Mouse (Mus musculus) right cerebral cortex, adult 18-20 months (tissue): Measurements from ENCODE around the gene Slc6a17.
A peak's percentile ranks its signal among the peaks of the same experiment; 100 is the strongest.

Experiments
- DNase-seq: peaks from one replicate; pipeline ENCODE4 v3.0.0; 2022; ENCODE audit warnings: mixed read lengths

Slc6a17 gene

DNA sequence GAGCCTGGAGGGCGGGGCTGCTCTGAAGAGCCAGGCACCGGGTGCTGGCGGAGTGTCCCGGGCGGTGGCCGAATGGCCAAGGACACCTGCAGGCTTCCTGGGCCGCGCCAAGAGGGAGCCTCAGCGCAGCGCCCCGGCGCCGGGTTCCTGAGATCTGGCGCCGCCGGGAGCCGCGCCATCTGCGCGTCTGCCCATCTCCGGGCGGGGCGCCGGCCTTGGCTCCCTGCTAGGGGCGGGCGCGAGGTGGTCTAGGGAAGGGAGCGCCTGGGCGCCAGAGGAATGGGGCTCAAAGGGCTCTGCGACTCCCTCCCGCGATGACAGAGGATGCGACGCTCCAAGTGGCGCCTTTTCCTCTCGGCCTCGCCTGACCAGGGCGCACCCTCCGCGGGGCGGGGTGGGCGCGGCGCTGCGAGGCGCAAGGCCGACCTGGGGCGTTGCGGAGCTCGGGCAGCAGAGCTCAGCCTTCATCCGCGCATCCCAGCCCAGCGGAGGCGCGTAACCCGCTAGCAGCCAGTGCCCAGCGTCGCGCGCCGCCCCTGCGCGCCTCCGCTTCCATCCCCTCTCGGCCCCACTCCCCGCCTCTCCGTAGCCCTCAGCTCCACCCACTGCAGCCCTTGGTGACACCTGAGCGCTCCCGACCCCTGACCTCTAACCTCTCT is 57.9 kb downstream of the Slc6a17 start:
- no peak for DNase-seq

DNA sequence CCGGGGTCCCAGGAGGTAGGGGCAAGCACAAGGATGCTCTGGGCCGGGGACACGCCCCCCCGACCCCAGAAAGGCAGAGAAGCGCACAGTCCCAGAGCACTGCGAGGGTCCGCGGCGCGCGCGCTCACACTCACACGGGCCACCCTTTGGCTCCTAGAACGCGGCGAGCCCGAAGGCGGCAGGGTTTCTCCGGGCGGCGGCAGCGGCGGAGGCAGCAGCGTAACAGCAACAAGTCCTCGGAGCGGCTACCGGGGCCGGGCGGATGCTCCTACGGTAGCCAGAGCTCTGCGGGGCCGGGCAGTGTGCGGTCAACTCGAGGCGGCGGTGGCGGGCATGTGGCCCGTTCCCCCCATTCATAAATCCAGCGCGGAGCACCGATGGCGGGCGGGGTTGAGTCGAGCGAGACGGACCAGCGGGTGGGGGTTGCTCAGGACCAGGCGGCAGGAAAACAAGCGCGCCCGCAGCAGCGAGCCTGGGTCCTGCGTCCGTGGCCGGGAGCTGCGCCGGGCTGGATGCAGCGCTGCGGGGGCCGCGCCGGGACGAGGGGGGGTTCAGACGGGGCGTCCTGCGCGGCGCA is 58.5 kb downstream of the Slc6a17 start, which contains the start of gene Kcnc4:
Gene Kcnc4, minus strand, starts transcription at position 357 of the 577 bp plus-strand sequence.
- no peak for DNase-seq

DNA sequence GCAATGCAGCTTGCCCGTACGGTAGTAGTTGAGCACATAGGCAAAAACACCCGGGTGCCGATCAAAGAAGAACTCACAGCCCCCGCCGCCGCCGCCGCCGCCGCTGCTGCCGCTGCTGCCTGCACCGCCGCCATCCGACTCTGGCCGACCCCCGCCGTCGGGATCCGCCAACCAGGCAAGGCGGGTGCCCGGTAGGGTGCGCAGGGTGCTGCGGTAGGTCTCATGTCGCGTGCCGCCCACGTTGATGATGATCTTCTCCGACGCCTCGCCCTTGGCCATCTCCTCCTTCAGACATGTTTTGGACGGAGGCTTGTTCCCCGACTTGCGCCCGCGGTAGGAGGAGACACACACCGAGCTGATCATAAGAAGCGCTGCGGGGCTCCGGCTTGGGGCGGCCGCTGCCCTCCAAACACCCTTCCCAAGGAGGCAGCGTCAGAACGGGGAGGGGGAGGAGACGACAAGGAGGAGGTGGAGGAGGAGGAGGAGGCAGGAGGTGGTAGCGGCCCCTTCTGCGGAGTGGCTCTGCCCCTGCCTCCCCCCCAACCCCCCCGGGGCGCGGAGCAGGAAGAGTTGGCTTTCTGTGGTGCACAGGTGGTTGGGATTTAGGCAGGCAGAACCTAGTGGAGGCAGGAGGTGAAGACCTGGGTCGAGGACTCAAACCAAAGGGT is 59.2 kb downstream of the Slc6a17 start:
- DNase-seq, result peak; percentile 61

DNA sequence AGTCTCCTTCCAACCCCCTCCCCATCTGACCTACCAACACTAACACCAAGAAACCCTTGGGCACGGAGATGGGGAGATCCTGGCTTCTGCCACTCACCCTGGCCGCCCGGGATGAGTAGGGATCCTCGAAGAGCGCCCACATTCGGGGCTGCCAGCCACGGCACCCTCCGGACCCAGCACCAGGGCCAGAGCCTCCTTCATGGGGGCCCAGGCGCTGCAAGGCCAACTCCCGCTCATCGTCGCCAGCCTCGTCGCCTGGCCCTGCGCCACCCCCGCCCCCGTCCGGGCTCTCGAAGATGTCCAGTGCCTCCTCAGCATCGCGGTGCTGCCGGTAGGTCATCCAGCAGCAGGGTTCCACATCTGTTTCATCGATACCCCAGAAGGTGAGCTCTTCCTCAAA is 59.7 kb downstream of the Slc6a17 start:
- no peak for DNase-seq

DNA sequence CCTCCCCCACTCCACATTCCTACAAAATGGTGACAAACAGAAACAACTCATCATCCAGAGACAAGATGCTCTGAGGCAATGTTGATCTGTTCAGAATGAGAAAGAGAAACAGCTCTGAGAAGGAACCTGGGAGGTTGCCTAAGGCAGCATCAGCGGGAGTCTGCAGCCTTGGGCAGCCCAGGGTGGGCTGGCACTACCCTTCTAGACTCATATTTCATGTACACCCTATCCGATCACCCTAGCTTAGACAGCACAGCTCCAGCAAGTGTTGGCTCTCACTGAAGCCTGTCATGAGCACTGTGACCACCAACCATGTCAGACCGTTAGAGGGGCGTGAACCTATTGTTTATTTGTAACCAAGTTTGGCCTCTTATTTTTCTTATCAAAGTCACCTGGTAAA is 63.5 kb downstream of the Slc6a17 start:
- no peak for DNase-seq

DNA sequence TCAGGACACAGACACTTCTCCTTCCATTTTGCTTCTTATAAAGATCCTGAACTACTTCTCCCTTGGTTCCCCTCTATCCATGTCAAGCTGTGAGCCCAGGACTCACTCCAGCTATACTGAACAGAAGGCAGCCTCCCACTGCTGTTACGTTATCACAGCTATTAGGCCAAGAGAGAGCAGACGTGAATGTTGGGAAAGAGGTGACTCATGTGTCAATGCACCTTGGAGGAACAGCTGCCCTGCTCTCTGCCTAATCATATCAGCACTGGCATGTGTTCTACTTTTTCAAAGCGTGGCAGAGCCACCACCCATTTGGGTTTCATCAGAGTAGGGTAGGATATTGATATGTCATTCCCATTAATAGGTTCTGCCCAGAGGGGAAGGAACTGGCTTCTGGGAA is 71.0 kb downstream of the Slc6a17 start:
- DNase-seq, result no peak

DNA sequence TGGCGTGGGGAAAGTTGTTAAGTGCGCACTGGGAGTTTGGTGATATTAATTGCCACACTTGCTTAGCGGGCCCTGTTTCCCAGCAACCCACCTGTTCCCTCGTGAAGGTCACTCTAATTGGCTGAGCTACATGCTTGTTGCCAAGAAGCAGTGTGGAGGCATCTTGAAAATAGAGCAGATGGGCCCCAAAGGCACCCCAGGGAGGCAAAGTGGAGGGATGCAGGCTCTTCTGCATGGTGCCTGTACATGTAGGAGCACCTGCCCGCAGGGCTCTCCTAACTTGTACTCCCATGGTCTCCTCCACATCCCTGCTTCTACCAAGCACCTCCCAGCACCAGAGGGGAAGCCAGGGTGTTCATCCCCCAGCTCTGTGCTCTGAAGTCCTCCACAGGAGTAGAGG is 74.0 kb downstream of the Slc6a17 start:
- DNase-seq, result no peak

DNA sequence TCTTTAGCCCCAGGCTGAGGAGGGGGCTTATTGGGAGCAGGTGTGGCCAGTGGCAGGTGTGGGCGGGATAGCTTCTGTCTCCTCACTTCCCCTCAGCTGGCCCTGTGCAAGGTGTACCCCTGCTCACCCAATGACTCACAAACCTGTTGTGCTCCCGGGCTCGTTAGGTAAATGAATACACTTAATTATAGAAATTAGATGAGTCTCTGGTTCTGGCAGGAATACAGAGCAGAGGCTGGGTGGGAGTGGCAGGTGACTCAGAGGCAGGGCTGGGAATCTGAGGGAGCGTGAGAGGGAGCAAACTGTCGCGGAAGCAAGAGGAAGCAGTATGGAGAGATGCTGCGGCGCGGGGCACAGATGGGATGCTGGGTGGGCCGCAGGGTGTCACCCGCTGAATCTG is 75.6 kb downstream of the Slc6a17 start:
- peak; percentile 90 for DNase-seq

DNA sequence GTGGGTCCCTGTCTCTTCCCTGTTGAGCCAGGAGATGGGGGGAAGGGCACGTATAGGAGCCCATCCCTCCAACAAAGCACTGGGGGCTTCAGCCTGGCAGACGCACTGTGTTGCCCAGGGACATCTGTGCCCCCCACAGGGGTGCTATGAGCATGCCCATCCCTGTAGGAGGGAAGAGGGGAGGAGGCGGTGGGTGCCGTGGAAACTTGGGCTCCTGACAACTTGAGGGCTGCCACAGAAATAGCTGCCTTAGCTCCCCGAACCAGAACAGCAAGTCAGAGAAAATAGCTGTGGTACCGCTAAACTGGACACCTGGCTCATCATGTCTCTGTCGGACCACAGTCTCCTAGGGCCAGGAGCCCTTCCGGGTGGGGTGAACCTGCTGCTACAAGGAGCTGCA is 76.5 kb downstream of the Slc6a17 start:
- DNase-seq, result no peak

DNA sequence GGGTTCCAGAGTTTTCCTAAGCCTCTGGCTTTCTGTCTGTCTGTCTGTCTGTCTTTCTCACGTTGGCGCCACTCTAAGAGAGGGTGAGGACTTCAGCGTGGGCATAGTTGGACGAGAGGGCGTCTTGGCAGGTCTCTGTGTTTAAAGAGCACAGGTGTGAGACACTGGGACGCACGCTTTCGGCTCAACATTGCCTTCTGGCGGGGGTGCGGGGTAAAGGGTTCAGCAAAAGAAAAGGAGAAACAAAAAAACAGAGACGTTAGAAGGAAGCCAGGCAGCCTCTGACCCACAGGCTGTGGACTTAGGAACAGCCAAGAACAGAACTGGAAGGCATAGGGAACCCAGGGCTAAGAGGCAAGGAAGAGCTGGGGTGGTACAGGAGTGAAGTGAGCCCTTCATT is 78.5 kb downstream of the Slc6a17 start:
- DNase-seq, result no peak

DNA sequence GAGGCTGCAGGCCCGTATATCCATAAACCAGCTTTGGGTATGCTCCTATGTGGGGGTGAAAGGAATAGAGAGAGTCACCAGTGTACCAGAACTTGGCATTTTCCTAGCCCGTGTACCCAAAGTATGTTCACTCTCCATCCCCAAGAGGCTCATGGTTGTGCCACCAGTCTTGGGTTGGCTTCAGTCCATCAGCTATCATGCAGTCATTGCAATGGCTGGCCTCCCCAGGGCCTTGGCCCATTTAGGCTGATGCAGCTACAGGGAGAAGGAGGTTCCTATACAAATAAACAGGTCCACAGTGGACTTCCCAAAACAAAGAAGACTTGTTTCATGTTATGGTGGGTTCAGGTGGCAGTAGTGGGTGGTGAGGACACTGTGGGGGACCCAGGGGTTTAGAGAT is 80.2 kb downstream of the Slc6a17 start:
- DNase-seq, result no peak

DNA sequence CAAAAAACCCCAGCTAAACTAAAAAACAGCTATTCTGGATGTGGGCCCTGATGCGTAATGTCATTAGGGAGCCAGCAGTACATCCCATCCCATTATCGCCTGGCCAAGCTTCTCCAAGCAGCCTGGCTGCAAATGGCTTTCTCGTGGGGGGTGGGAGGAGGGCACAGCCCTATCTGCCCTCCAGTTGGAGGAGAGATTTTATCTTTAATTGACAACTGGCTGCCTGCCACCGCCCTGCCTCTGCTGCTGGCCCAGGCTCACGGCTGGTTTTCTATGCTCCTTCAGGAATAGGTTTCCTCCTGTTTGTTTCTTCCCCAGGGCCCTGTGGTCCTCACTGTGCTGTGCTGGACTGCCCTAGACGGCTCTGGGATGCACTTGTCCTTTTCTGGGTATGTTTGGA is 81.4 kb downstream of the Slc6a17 start:
- DNase-seq, result no peak

DNA sequence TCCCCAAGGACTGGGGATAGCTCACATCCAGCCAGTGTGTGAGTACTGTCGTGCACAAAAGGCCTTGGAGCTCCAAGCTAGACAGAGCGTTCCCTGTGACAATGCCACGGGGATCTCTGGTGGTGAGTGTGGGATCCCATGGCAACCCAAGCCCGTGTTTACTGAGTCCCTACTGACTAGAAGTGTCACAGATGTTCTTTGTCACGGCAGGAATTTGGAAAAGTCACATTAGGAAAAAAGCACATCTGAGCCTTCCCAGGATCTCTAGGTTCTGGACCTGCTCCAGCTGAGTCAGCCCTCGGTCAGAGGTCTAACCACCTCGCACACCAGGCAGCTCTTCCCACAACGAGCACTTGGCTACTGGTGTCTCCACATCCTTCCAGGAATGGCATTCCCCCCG is 84.2 kb downstream of the Slc6a17 start:
- no peak for DNase-seq

DNA sequence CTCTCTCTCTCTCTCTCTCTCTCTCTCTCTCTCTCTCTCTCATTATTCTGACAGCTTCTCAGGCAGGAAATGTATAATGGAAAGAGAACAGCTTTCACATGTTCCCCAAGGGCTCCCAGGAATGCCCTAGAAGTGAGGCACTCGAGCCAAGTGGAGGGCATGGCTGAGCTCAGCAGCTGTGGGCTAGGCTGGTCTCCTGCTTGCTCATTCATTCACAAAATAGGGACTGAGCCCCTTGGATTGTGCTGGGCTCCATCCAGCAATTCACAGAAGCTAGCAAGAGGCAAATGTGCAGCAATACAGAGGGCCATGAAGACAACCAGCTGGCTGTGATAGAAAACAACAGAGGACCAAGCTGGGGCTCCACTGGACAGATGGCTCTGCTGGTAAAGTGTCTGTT is 86.5 kb downstream of the Slc6a17 start:
- no peak for DNase-seq

DNA sequence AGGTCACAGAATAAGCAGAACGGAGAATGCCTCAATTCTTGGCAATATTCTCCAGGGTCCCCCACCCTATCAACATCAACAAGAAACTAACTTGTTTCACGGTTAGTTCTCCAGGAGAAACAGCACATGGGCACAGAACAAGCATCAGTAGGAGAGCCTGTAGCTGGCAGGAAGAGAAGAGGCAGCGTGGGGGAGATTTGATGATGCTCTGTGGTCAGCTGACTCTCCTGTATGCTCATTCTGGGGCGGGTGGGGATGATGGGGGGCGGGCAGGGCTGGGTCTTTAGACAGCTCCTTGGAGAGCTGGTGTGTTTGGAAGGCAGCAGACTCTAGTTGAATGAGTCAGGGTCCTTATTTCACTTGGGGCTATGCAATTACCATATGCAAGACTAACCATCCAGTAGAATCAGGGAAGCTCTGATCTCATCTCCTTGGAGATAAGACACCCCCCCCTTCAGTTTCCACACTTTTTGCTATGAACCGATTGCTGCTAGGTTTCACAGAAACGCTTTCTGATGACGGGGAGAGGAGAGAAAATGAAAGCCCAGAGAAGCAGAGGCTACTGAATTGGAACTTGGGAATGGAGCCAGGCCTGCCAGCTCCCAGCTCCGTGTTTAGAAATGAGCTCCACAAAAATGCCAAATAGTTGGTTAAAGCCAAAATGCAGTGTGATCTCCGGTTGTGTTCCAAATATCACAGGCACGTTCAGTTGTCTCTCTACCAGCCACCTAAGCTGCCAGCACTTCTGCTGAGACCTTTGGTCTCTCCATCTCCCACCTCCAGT is 93.4 kb downstream of the Slc6a17 start:
- DNase-seq, result peak; percentile 72

DNA sequence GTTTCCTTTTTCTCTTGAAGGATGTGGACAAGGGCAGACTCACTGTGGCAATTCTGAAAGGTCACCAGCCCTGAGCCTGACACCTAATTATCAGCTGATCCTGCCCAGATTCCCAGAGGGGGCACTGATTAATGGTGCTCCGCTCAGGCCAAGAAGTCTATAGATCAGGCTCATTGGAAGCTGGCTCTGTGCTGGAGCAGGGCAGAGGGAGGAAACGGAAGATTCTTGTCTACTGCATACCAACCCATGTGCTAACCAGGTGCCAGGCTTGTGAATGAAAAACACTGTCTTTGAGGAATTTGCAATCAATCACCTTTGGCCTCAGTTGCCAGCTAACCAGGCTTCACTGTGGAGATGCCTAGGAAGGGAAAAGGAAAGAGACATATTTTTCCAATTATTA is 97.7 kb downstream of the Slc6a17 start:
- DNase-seq, result no peak
